Mouse (Mus musculus): ENCODE results near the gene Jak3. TPM values are rescaled to one million over a fixed set of nuclear protein-coding genes. Genes with fewer than 3 reads are reported as not detected.

The Jak3 gene
- polyA plus RNA-seq, 1 experiment from 2014 or later, result 5.4 TPM

GRCm38 (mm10) chr8:71676803-71677202, 707 bp downstream of the Jak3 start:
- Histone ChIP-seq H3K4me1 (ENCODE audit: control insufficient read depth, insufficient read depth, low read length) (0 out of 2 replicates have a peak, but pooled peaks cover 10% of the 10 kb centered on the region), H3K4me2 (replicated peaks; ENCODE audit: low read depth, low read length) (peak overlapping the region; percentile 65), H3K27me3 (ENCODE audit: control insufficient read depth, insufficient read depth, low read length) (peaks cover 34% of the 10 kb centered on the region), H3K9me3 (ENCODE audit: control insufficient read depth, low read depth, low read length) (no peaks in the 10 kb centered on the region), H3K27ac (ENCODE audit: low read length) (peak overlapping the region; percentile 75; the same call in 1 of the 2 replicates), H3K36me3 (ENCODE audit: control insufficient read depth, insufficient read depth, low read length) (no peaks in the 10 kb centered on the region), H3K9ac (replicated peaks; ENCODE audit: low read depth, low read length) (peak overlapping the region; percentile 54; the same call in 1 of the 2 replicates), H3K4me3 (ENCODE audit: low read depth, low read length) (peak overlapping the region; percentile 58)
- ATAC-seq (ENCODE audit: insufficient number of reproducible peaks, insufficient read depth, low FRiP score, low read depth), result no peak
- 57% methylated on average over 9 of the region's 9 CpGs for WGBS

GRCm38 (mm10) chr8:71677555-71677954, 1.5 kb downstream of the Jak3 start:
- H3K4me2 ChIP-seq (replicated peaks; ENCODE audit: low read depth, low read length), result no peak overlapping the region
- ATAC-seq (ENCODE audit: insufficient number of reproducible peaks, insufficient read depth, low FRiP score, low read depth), result no peak
- no peaks in the 10 kb centered on the region for H3K9me3 ChIP-seq (ENCODE audit: control insufficient read depth, low read depth, low read length)
- H3K27me3 ChIP-seq (ENCODE audit: control insufficient read depth, insufficient read depth, low read length), result peaks cover 40% of the 10 kb centered on the region
- no peak overlapping the region for H3K9ac ChIP-seq (replicated peaks; ENCODE audit: low read depth, low read length)
- H3K36me3 ChIP-seq (ENCODE audit: control insufficient read depth, insufficient read depth, low read length), result no peaks in the 10 kb centered on the region
- H3K4me3 ChIP-seq (ENCODE audit: low read depth, low read length), result no peak overlapping the region
- no peak overlapping the region for H3K27ac ChIP-seq (ENCODE audit: low read length)
- H3K4me1 ChIP-seq (ENCODE audit: control insufficient read depth, insufficient read depth, low read length), result 0 out of 2 replicates have a peak, but pooled peaks cover 10% of the 10 kb centered on the region

GRCm38 (mm10) chr8:71678216-71678615, 2.1 kb downstream of the Jak3 start:
- no peak for ATAC-seq (ENCODE audit: insufficient number of reproducible peaks, insufficient read depth, low FRiP score, low read depth)
- Histone ChIP-seq H3K4me1 (ENCODE audit: control insufficient read depth, insufficient read depth, low read length) (0 out of 2 replicates have a peak, but pooled peaks cover 10% of the 10 kb centered on the region), H3K4me2 (replicated peaks; ENCODE audit: low read depth, low read length) (no peak overlapping the region), H3K9ac (replicated peaks; ENCODE audit: low read depth, low read length) (no peak overlapping the region), H3K27ac (ENCODE audit: low read length) (no peak overlapping the region), H3K27me3 (ENCODE audit: control insufficient read depth, insufficient read depth, low read length) (peaks cover 47% of the 10 kb centered on the region), H3K36me3 (ENCODE audit: control insufficient read depth, insufficient read depth, low read length) (no peaks in the 10 kb centered on the region), H3K9me3 (ENCODE audit: control insufficient read depth, low read depth, low read length) (no peaks in the 10 kb centered on the region), H3K4me3 (ENCODE audit: low read depth, low read length) (no peak overlapping the region)
- WGBS, result 72% methylated on average over 4 of the region's 4 CpGs

- Histone ChIP-seq H3K9me3 (ENCODE audit: control insufficient read depth, low read depth, low read length) (no peaks in the 10 kb centered on the region), H3K36me3 (ENCODE audit: control insufficient read depth, insufficient read depth, low read length) (no peaks in the 10 kb centered on the region), H3K27me3 (ENCODE audit: control insufficient read depth, insufficient read depth, low read length) (peaks cover 56% of the 10 kb centered on the region), H3K9ac (replicated peaks; ENCODE audit: low read depth, low read length) (no peak overlapping the region), H3K4me1 (ENCODE audit: control insufficient read depth, insufficient read depth, low read length) (0 out of 2 replicates have a peak, but pooled peaks cover 10% of the 10 kb centered on the region), H3K27ac (ENCODE audit: low read length) (no peak overlapping the region), H3K4me2 (replicated peaks; ENCODE audit: low read depth, low read length) (peak overlapping the region; percentile 50), H3K4me3 (ENCODE audit: low read depth, low read length) (peak overlapping the region; percentile 20; the same call in 1 of the 2 replicates)
- ATAC-seq (ENCODE audit: insufficient number of reproducible peaks, insufficient read depth, low FRiP score, low read depth), result no peak
- WGBS, result 18% methylated on average over 16 of the region's 16 CpGs
Observed at GRCm38 (mm10) chr8:71679116-71679515, 3.0 kb downstream of the Jak3 start.

- no peaks in the 10 kb centered on the region for H3K9me3 ChIP-seq (ENCODE audit: control insufficient read depth, low read depth, low read length)
- peak overlapping the region; percentile 20 for H3K4me3 ChIP-seq (ENCODE audit: low read depth, low read length)
- H3K27ac ChIP-seq (ENCODE audit: low read length), result no peak overlapping the region
- H3K36me3 ChIP-seq (ENCODE audit: control insufficient read depth, insufficient read depth, low read length), result no peaks in the 10 kb centered on the region
- peaks cover 62% of the 10 kb centered on the region for H3K27me3 ChIP-seq (ENCODE audit: control insufficient read depth, insufficient read depth, low read length)
- H3K4me1 ChIP-seq (ENCODE audit: control insufficient read depth, insufficient read depth, low read length), result 0 out of 2 replicates have a peak, but pooled peaks cover 10% of the 10 kb centered on the region
- ATAC-seq (ENCODE audit: insufficient number of reproducible peaks, insufficient read depth, low FRiP score, low read depth), result no peak
- peak overlapping the region; percentile 50 for H3K4me2 ChIP-seq (replicated peaks; ENCODE audit: low read depth, low read length)
- 7% methylated on average over 45 of the region's 46 CpGs for WGBS
- H3K9ac ChIP-seq (replicated peaks; ENCODE audit: low read depth, low read length), result no peak overlapping the region
Observed at GRCm38 (mm10) chr8:71679550-71680168, 3.6 kb downstream of the Jak3 start.

- 0 out of 2 replicates have a peak overlapping the region, but pooled peaks have one; percentile 2 for H3K4me3 ChIP-seq (ENCODE audit: low read depth, low read length)
- H3K36me3 ChIP-seq (ENCODE audit: control insufficient read depth, insufficient read depth, low read length), result no peaks in the 10 kb centered on the region
- H3K27ac ChIP-seq (ENCODE audit: low read length), result no peak overlapping the region
- ATAC-seq (ENCODE audit: insufficient number of reproducible peaks, insufficient read depth, low FRiP score, low read depth), result no peak
- 7% methylated on average over 21 of the region's 21 CpGs for WGBS
- peaks cover 70% of the 10 kb centered on the region for H3K27me3 ChIP-seq (ENCODE audit: control insufficient read depth, insufficient read depth, low read length)
- H3K9me3 ChIP-seq (ENCODE audit: control insufficient read depth, low read depth, low read length), result no peaks in the 10 kb centered on the region
- 0 out of 2 replicates have a peak, but pooled peaks cover 11% of the 10 kb centered on the region for H3K4me1 ChIP-seq (ENCODE audit: control insufficient read depth, insufficient read depth, low read length)
- no peak overlapping the region for H3K9ac ChIP-seq (replicated peaks; ENCODE audit: low read depth, low read length)
- H3K4me2 ChIP-seq (replicated peaks; ENCODE audit: low read depth, low read length), result peak overlapping the region; percentile 18; the same call in 1 of the 2 replicates
Observed at GRCm38 (mm10) chr8:71680471-71680870, 4.4 kb downstream of the Jak3 start.

GRCm38 (mm10) chr8:71681369-71681915, 5.3 kb downstream of the Jak3 start:
- ATAC-seq (ENCODE audit: insufficient number of reproducible peaks, insufficient read depth, low FRiP score, low read depth), result no peak
- peaks cover 20% of the 10 kb centered on the region; the same call in 1 of the 2 replicates for H3K4me1 ChIP-seq (ENCODE audit: control insufficient read depth, insufficient read depth, low read length)
- H3K4me2 ChIP-seq (replicated peaks; ENCODE audit: low read depth, low read length), result no peak overlapping the region
- H3K27ac ChIP-seq (ENCODE audit: low read length), result no peak overlapping the region
- H3K27me3 ChIP-seq (ENCODE audit: control insufficient read depth, insufficient read depth, low read length), result peaks cover 79% of the 10 kb centered on the region
- no peaks in the 10 kb centered on the region for H3K36me3 ChIP-seq (ENCODE audit: control insufficient read depth, insufficient read depth, low read length)
- H3K9ac ChIP-seq (replicated peaks; ENCODE audit: low read depth, low read length), result no peak overlapping the region
- H3K4me3 ChIP-seq (ENCODE audit: low read depth, low read length), result no peak overlapping the region
- no peaks in the 10 kb centered on the region for H3K9me3 ChIP-seq (ENCODE audit: control insufficient read depth, low read depth, low read length)
- 10% methylated on average over 18 of the region's 18 CpGs for WGBS

- Histone ChIP-seq H3K9ac (replicated peaks; ENCODE audit: low read depth, low read length) (no peak overlapping the region), H3K27ac (ENCODE audit: low read length) (no peak overlapping the region), H3K27me3 (ENCODE audit: control insufficient read depth, insufficient read depth, low read length) (peaks cover 93% of the 10 kb centered on the region), H3K4me3 (ENCODE audit: low read depth, low read length) (no peak overlapping the region), H3K4me1 (ENCODE audit: control insufficient read depth, insufficient read depth, low read length) (peaks cover 21% of the 10 kb centered on the region; the same call in 1 of the 2 replicates), H3K4me2 (replicated peaks; ENCODE audit: low read depth, low read length) (no peak overlapping the region), H3K9me3 (ENCODE audit: control insufficient read depth, low read depth, low read length) (no peaks in the 10 kb centered on the region), H3K36me3 (ENCODE audit: control insufficient read depth, insufficient read depth, low read length) (no peaks in the 10 kb centered on the region)
- 78% methylated on average over 12 of the region's 12 CpGs for WGBS
- ATAC-seq (ENCODE audit: insufficient number of reproducible peaks, insufficient read depth, low FRiP score, low read depth), result no peak
Observed at GRCm38 (mm10) chr8:71682832-71683231, 6.7 kb downstream of the Jak3 start.

Data from stomach, embryonic 14.5 days (tissue).